Mouse (Mus musculus) MEL (cell line): ENCODE measurements around the gene BC016579. TPM values are rescaled to one million over a fixed set of nuclear protein-coding genes. Genes with fewer than 3 reads are reported as not detected.

ENCODE experiments used
- DNase-seq: peaks from one replicate; pipeline ENCODE4 v3.0.0; 2011; ENCODE audit warnings: low read depth, low spot score
- H3K27ac ChIP-seq: 2 replicates; pipeline ENCODE4 v1.5.1; 2012; ENCODE audit warnings: low read depth, mild to moderate bottlenecking, control low read depth, low read length, moderate library complexity; ENCODE audit not compliant: control insufficient read depth
- H3K27me3 ChIP-seq, 2 experiments: fragments of 150-350 bp in 1 of 2; sonication (generic) in 1 of 2; 2 replicates each; pipeline ENCODE4 v1.6.1; 2012; ENCODE audit warnings: low read length in 2 of 2, mild to moderate bottlenecking in 2 of 2, improper control_type of control experiment in 1 of 2, moderate library complexity in 1 of 2; ENCODE audit not compliant: insufficient read depth in 2 of 2, control insufficient read depth in 1 of 2
- H3K36me3 ChIP-seq, 2 experiments: 2 replicates each; pipeline ENCODE4 v1.6.1; 2012 to 2014; ENCODE audit warnings: low read length in 2 of 2, improper control_type of control experiment in 1 of 2, inconsistent platforms in 1 of 2, mild to moderate bottlenecking in 1 of 2; ENCODE audit not compliant: insufficient read depth in 2 of 2, control insufficient read depth in 1 of 2
- H3K4me1 ChIP-seq, 2 experiments: fragments of 150-350 bp in 1 of 2; sonication (generic) in 1 of 2; 2 replicates each; pipeline ENCODE4 v1.6.1; 2012; ENCODE audit warnings: low read length in 2 of 2, improper control_type of control experiment in 1 of 2, mild to moderate bottlenecking in 1 of 2; ENCODE audit not compliant: insufficient read depth in 2 of 2, control insufficient read depth in 1 of 2
- H3K4me3 ChIP-seq, 2 experiments: fragments of 150-350 bp in 1 of 2; sonication (generic) in 1 of 2; 2 replicates each; pipeline ENCODE4 v1.5.1; 2012; ENCODE audit warnings: low read depth in 2 of 2, low read length in 2 of 2, mild to moderate bottlenecking in 2 of 2, moderate library complexity in 2 of 2, control low read depth in 1 of 2, improper control_type of control experiment in 1 of 2; ENCODE audit not compliant: control insufficient read depth in 1 of 2, insufficient read depth in 1 of 2
- H3K79me2 ChIP-seq: 2 replicates; pipeline ENCODE4 v1.6.1; 2012; ENCODE audit warnings: mild to moderate bottlenecking, low read length, moderate library complexity; ENCODE audit not compliant: control insufficient read depth, poor library complexity, insufficient read depth
- H3K9ac ChIP-seq: 2 replicates; pipeline ENCODE4 v1.6.1; 2012; ENCODE audit warnings: low read depth, mild to moderate bottlenecking, control low read depth, low read length, moderate library complexity; ENCODE audit not compliant: control insufficient read depth, poor library complexity, severe bottlenecking
- H3K9me3 ChIP-seq: fragments of 150-350 bp; sonication (generic); replicated peaks from 2 replicates; pipeline ENCODE4 v1.6.1; 2012; ENCODE audit warnings: mild to moderate bottlenecking, low read length, improper control_type of control experiment, moderate library complexity; ENCODE audit not compliant: insufficient read depth
- BHLHE40 ChIP-seq: IDR thresholded peaks from 2 replicates; pipeline ENCODE4 v1.6.1; 2012; ENCODE audit warnings: low read depth, mild to moderate bottlenecking, inconsistent platforms, low read length, improper control_type of control experiment, borderline replicate concordance
- CHD1 ChIP-seq: IDR thresholded peaks from 2 replicates; pipeline ENCODE4 v1.6.1; 2012; ENCODE audit warnings: low read depth, mild to moderate bottlenecking, inconsistent platforms, low read length, improper control_type of control experiment
- CHD2 ChIP-seq: IDR thresholded peaks from 2 replicates; pipeline ENCODE4 v1.6.1; 2011; ENCODE audit warnings: low read length, improper control_type of control experiment
- CTCF ChIP-seq, 3 experiments: IDR thresholded peaks in 2 of 3; conservative IDR thresholded peaks in 1 of 3; 2 replicates each; pipeline ENCODE4 v1.5.1; 2011 to 2012; ENCODE audit warnings: low read length in 3 of 3, low read depth in 2 of 3, mild to moderate bottlenecking in 2 of 3, improper control_type of control experiment in 1 of 3, inconsistent platforms in 1 of 3, mixed read lengths in 1 of 3, moderate library complexity in 1 of 3; ENCODE audit not compliant: control insufficient read depth in 1 of 3, insufficient read depth in 1 of 3, poor library complexity in 1 of 3, severe bottlenecking in 1 of 3
- E2F4 ChIP-seq: IDR thresholded peaks from 2 replicates; pipeline ENCODE4 v1.6.1; 2011; ENCODE audit warnings: low read depth, low read length, improper control_type of control experiment, borderline replicate concordance
- ELF1 ChIP-seq: IDR thresholded peaks from 2 replicates; pipeline ENCODE4 v1.6.1; 2014; ENCODE audit warnings: low read depth, mild to moderate bottlenecking, inconsistent platforms, low read length, improper control_type of control experiment, moderate library complexity
- EP300 ChIP-seq, 2 experiments: IDR thresholded peaks; 2 replicates each; pipeline ENCODE4 v1.6.1; 2011; ENCODE audit warnings: improper control_type of control experiment in 2 of 2, low read length in 2 of 2, low read depth in 1 of 2, mild to moderate bottlenecking in 1 of 2
- HCFC1 ChIP-seq: IDR thresholded peaks from 2 replicates; pipeline ENCODE4 v1.6.1; 2012; ENCODE audit warnings: low read depth, mild to moderate bottlenecking, inconsistent platforms, low read length, improper control_type of control experiment, moderate library complexity
- KAT2A ChIP-seq: conservative IDR thresholded peaks from 2 replicates; pipeline ENCODE4 v1.6.1; 2012; ENCODE audit warnings: low read depth, low read length, improper control_type of control experiment, inconsistent platforms
- MXI1 ChIP-seq: IDR thresholded peaks from 2 replicates; pipeline ENCODE4 v1.6.1; 2011; ENCODE audit warnings: mild to moderate bottlenecking, low read depth, low read length, improper control_type of control experiment
- MYB ChIP-seq: IDR thresholded peaks from 2 replicates; pipeline ENCODE4 v1.6.1; 2011; ENCODE audit warnings: mild to moderate bottlenecking, low read depth, low read length, improper control_type of control experiment
- MYC ChIP-seq: IDR thresholded peaks from 2 replicates; pipeline ENCODE4 v1.6.1; 2011; ENCODE audit warnings: low read depth, mild to moderate bottlenecking, low read length, improper control_type of control experiment, moderate library complexity
- NELFE ChIP-seq: IDR thresholded peaks from 2 replicates; pipeline ENCODE4 v1.6.1; 2011; ENCODE audit warnings: low read depth, low read length, improper control_type of control experiment
- NRF1 ChIP-seq: IDR thresholded peaks from 2 replicates; pipeline ENCODE4 v1.6.1; 2014; ENCODE audit warnings: low read depth, mild to moderate bottlenecking, inconsistent platforms, low read length, improper control_type of control experiment, moderate library complexity; ENCODE audit not compliant: poor library complexity, insufficient read depth, severe bottlenecking
- POLR2A ChIP-seq, 2 experiments: IDR thresholded peaks; 2 replicates each; pipeline ENCODE4 v1.6.1; 2011 to 2012; ENCODE audit warnings: low read length in 2 of 2, mild to moderate bottlenecking in 2 of 2, control low read depth in 1 of 2, improper control_type of control experiment in 1 of 2, low read depth in 1 of 2, moderate library complexity in 1 of 2; ENCODE audit not compliant: control insufficient read depth in 1 of 2, insufficient read depth in 1 of 2, poor library complexity in 1 of 2
- POLR2AphosphoS2 ChIP-seq: IDR thresholded peaks from 2 replicates; pipeline ENCODE4 v1.6.1; 2011; ENCODE audit warnings: low read length, improper control_type of control experiment
- POLR2AphosphoS5 ChIP-seq: IDR thresholded peaks from 2 replicates; pipeline ENCODE4 v1.6.1; 2012; ENCODE audit warnings: low read depth, borderline replicate concordance, mild to moderate bottlenecking, inconsistent platforms, low read length, moderate library complexity, mixed read lengths
- RAD21 ChIP-seq: IDR thresholded peaks from 2 replicates; pipeline ENCODE4 v1.6.1; 2011; ENCODE audit warnings: mild to moderate bottlenecking, low read depth, low read length, improper control_type of control experiment
- SMC3 ChIP-seq: IDR thresholded peaks from 2 replicates; pipeline ENCODE4 v1.6.1; 2011; ENCODE audit warnings: low read depth, low read length, improper control_type of control experiment
- TAL1 ChIP-seq: IDR thresholded peaks from 2 replicates; pipeline ENCODE4 v1.6.1; 2012; ENCODE audit warnings: mild to moderate bottlenecking, inconsistent platforms, low read length, moderate library complexity, mixed read lengths
- TBP ChIP-seq: IDR thresholded peaks from 2 replicates; pipeline ENCODE4 v1.8.0; 2011; ENCODE audit warnings: low read depth, low read length, improper control_type of control experiment
- TCF12 ChIP-seq: IDR thresholded peaks from 2 replicates; pipeline ENCODE4 v1.6.1; 2014; ENCODE audit warnings: low read depth, mild to moderate bottlenecking, inconsistent platforms, low read length, improper control_type of control experiment, moderate library complexity
- USF1 ChIP-seq: IDR thresholded peaks from 2 replicates; pipeline ENCODE4 v1.6.1; 2014; ENCODE audit warnings: low read depth, mild to moderate bottlenecking, inconsistent platforms, low read length, improper control_type of control experiment, moderate library complexity
- USF2 ChIP-seq, 2 experiments: IDR thresholded peaks; 2 replicates each; pipeline ENCODE4 v1.6.1; 2011 to 2012; ENCODE audit warnings: improper control_type of control experiment in 2 of 2, low read length in 2 of 2, borderline replicate concordance in 1 of 2, inconsistent platforms in 1 of 2, low read depth in 1 of 2, mild to moderate bottlenecking in 1 of 2; ENCODE audit not compliant: insufficient read depth in 1 of 2
- ZKSCAN1 ChIP-seq: IDR thresholded peaks from 2 replicates; pipeline ENCODE4 v1.6.1; 2012; ENCODE audit warnings: low read depth, mild to moderate bottlenecking, inconsistent platforms, low read length, improper control_type of control experiment, moderate library complexity
- ZMIZ1 ChIP-seq: IDR thresholded peaks from 2 replicates; pipeline ENCODE4 v1.6.1; 2012; ENCODE audit warnings: low read depth, mild to moderate bottlenecking, inconsistent platforms, low read length, improper control_type of control experiment, moderate library complexity
- ZNF384 ChIP-seq: IDR thresholded peaks from 2 replicates; pipeline ENCODE4 v1.6.1; 2012; ENCODE audit warnings: low read depth, mild to moderate bottlenecking, inconsistent platforms, low read length, improper control_type of control experiment
- polyA plus RNA-seq, 2 experiments: library from polyadenylated mRNA; stranded (reverse) in 1 of 2; unstranded in 1 of 2; fragments of >175 nt in 1 of 2; fragments of >200 nt in 1 of 2; gene quantifications; 2 replicates each; pipeline versions ENCODE4 v1.2.1 to v1.2.4; 2012; ENCODE audit warnings: low replicate concordance in 2 of 2, low read depth in 1 of 2; ENCODE audit not compliant: insufficient read length in 2 of 2, insufficient read depth in 1 of 2, missing spikeins in 1 of 2
- total RNA-seq: library from RNA; depleted of rRNA; stranded (reverse); fragments of 300-350 nt; gene quantifications from 2 replicates; pipeline ENCODE4 v1.2.3, GENCODE M21; 2012

BC016579 gene
- total and polyA plus RNA-seq, 3 experiments = not detected

GRCm38 (mm10) chr16:45654465-45654864 lies 597 bp upstream of the BC016579 start:
- DNase-seq = no peak
- no peaks in the 10 kb centered on the region for H3K79me2 ChIP-seq
- peaks cover 0 to 5% of the 10 kb centered on the region in 2 experiments; a peak in 1 of 4 replicates for H3K36me3 ChIP-seq
- H3K27me3 ChIP-seq = no peaks in the 10 kb centered on the region
- H3K9ac ChIP-seq = no peak overlapping the region
- peaks cover 4 to 7% of the 10 kb centered on the region in 2 experiments for H3K4me1 ChIP-seq
- TF ChIP-seq TAL1 (no peak), ZMIZ1 (no peak), CTCF (IDR thresholded peaks at IDR 0.05 in 2 of 3, conservative IDR thresholded peaks at IDR 0.05 in 1 of 3; ENCODE audit: control insufficient read depth in 1 of 3, insufficient read depth in 1 of 3, low read depth in 2 of 3, low read length in 3 of 3, poor library complexity in 1 of 3, severe bottlenecking in 1 of 3) (no peak), CHD2 (no peak), CHD1 (no peak), SMC3 (no peak), ELF1 (no peak), MYB (no peak), KAT2A (no peak), ZNF384 (no peak), E2F4 (no peak), POLR2A (IDR thresholded peaks at IDR 0.05; ENCODE audit: control insufficient read depth in 1 of 2, insufficient read depth in 1 of 2, low read depth in 1 of 2, low read length in 2 of 2, poor library complexity in 1 of 2) (no peak), MXI1 (no peak), NELFE (no peak), TCF12 (no peak), USF2 (IDR thresholded peaks at IDR 0.05; ENCODE audit: borderline replicate concordance in 1 of 2, insufficient read depth in 1 of 2, low read depth in 1 of 2, low read length in 2 of 2) (no peak)
- H3K9me3 ChIP-seq = no peaks in the 10 kb centered on the region
- no peak overlapping the region for H3K27ac ChIP-seq
- H3K4me3 ChIP-seq = no peak overlapping the region

DNA sequence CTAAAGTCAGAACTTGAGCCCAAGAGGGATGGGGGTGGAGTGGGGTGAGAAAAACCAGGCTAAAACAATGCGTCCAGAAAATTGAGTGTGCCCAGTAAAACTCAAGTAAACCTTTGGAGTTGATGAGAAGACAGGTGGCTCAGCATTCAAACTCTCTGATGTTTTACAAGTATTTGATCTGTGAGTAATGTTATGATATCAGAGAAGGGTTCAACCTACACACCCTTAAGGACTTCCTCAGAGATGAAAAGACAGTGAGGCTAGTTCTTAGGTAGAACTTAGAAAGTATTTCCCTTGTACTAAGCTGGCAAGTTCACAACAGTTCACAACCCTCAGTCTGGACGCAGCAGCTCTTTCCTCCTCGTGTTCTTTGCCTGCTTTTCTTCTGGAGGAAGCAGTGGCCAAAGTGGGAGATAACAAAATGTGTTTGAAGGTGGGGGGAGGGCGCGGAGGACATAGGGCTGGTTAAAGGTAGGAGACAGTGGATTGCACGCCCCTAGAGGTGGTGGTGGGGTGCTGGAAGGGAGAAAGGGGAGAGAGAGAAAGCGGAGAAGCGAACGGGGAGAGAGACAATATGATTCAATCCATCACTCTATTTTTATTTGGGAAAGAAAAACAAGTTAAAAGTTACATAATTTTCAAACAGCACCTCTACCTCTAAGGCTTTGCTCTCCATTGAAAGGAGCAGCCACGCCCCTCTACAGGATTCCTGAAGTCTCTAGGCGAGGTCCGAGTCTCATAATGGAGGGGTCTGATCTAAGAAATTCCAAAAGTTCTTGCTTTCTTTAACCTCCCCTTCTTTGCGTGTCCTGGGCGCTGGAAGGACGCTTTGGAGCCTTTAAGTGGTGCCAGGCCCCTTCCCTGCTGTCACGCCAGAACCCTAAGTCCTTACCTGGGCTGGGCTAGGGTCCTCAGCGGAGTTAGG lies 597 bp downstream of the BC016579 start:
- peaks cover 0 to 5% of the 10 kb centered on the region in 2 experiments; a peak in 1 of 4 replicates for H3K36me3 ChIP-seq
- no peak overlapping the region for H3K4me3 ChIP-seq
- DNase-seq = no peak
- no peaks in the 10 kb centered on the region for H3K27me3 ChIP-seq
- H3K9ac ChIP-seq = no peak overlapping the region
- TF ChIP-seq ZKSCAN1 (no peak), E2F4 (no peak), USF2 (IDR thresholded peaks at IDR 0.05; ENCODE audit: borderline replicate concordance in 1 of 2, insufficient read depth in 1 of 2, low read depth in 1 of 2, low read length in 2 of 2) (no peak), POLR2A (IDR thresholded peaks at IDR 0.05; ENCODE audit: control insufficient read depth in 1 of 2, insufficient read depth in 1 of 2, low read depth in 1 of 2, low read length in 2 of 2, poor library complexity in 1 of 2) (no peak), EP300 (IDR thresholded peaks at IDR 0.05; ENCODE audit: low read depth in 1 of 2, low read length in 2 of 2) (no peak), POLR2AphosphoS5 (no peak), HCFC1 (no peak), MXI1 (no peak), ZNF384 (no peak), ELF1 (no peak), TBP (no peak), RAD21 (no peak), TAL1 (no peak), POLR2AphosphoS2 (no peak), ZMIZ1 (no peak), MYC (no peak), USF1 (no peak), BHLHE40 (no peak), NRF1 (no peak), CTCF (IDR thresholded peaks at IDR 0.05 in 2 of 3, conservative IDR thresholded peaks at IDR 0.05 in 1 of 3; ENCODE audit: control insufficient read depth in 1 of 3, insufficient read depth in 1 of 3, low read depth in 2 of 3, low read length in 3 of 3, poor library complexity in 1 of 3, severe bottlenecking in 1 of 3) (no peak)
- TF ChIP-seq, all 39 proteins: peak for 0
- Histone ChIP-seq H3K79me2 (no peaks in the 10 kb centered on the region), H3K4me1 (peaks cover 4 to 7% of the 10 kb centered on the region in 2 experiments), H3K9me3 (no peaks in the 10 kb centered on the region), H3K27ac (no peak overlapping the region)
